Mouse (Mus musculus): ENCODE results near the gene Magix. TPM values are rescaled to one million over a fixed set of nuclear protein-coding genes. Genes with fewer than 3 reads are reported as not detected.

The Magix gene
- polyA plus RNA-seq, 2 experiments = 0.55 to 0.87 TPM

- H3K4me1 ChIP-seq (ENCODE audit: control insufficient read depth, insufficient read depth, low read length) = no peaks in the 10 kb centered on the region
- no peak overlapping the region for H3K4me2 ChIP-seq (replicated peaks; ENCODE audit: low read depth, low read length, severe bottlenecking)
- no peak for TF ChIP-seq POLR2A (IDR thresholded peaks at IDR 0.05; ENCODE audit: borderline replicate concordance, extremely low read depth, insufficient read depth, insufficient read length)
- H3K4me3 ChIP-seq (replicated peaks; ENCODE audit: low read length) = no peak overlapping the region
- H3K27ac ChIP-seq (replicated peaks; ENCODE audit: low read depth, low read length) = no peak overlapping the region
- ATAC-seq (ENCODE audit: low FRiP score, low read depth) = no peak
- H3K9me3 ChIP-seq (ENCODE audit: control insufficient read depth, low read length) = no peaks in the 10 kb centered on the region
- 62% methylated on average over 3 of the region's 3 CpGs for WGBS
- H3K9ac ChIP-seq (ENCODE audit: low read depth, low read length, severe bottlenecking) = no peak overlapping the region
- H3K36me3 ChIP-seq (ENCODE audit: control insufficient read depth, insufficient read depth, low read length) = no peaks in the 10 kb centered on the region
- no peaks in the 10 kb centered on the region for H3K27me3 ChIP-seq (ENCODE audit: control insufficient read depth, insufficient read depth, low read length)
- no peak for DNase-seq (ENCODE audit: low spot score)
These were observed 46.0 kb downstream of the Magix start for GRCm38 (mm10) chrX:7635101-7635500.

GRCm38 (mm10) chrX:7632560-7632959 lies 48.5 kb downstream of the Magix start:
- WGBS = 87% methylated on average over 6 of the region's 6 CpGs
- TF ChIP-seq POLR2A (IDR thresholded peaks at IDR 0.05; ENCODE audit: borderline replicate concordance, extremely low read depth, insufficient read depth, insufficient read length) = no peak
- no peaks in the 10 kb centered on the region for H3K27me3 ChIP-seq (ENCODE audit: control insufficient read depth, insufficient read depth, low read length)
- DNase-seq (ENCODE audit: low spot score) (no peak), ATAC-seq (ENCODE audit: low FRiP score, low read depth) (no peak)
- H3K4me3 ChIP-seq (replicated peaks; ENCODE audit: low read length) = no peak overlapping the region
- no peaks in the 10 kb centered on the region for H3K36me3 ChIP-seq (ENCODE audit: control insufficient read depth, insufficient read depth, low read length)
- no peak overlapping the region for H3K4me2 ChIP-seq (replicated peaks; ENCODE audit: low read depth, low read length, severe bottlenecking)
- H3K9ac ChIP-seq (ENCODE audit: low read depth, low read length, severe bottlenecking) = no peak overlapping the region
- no peaks in the 10 kb centered on the region for H3K4me1 ChIP-seq (ENCODE audit: control insufficient read depth, insufficient read depth, low read length)
- no peak overlapping the region for H3K27ac ChIP-seq (replicated peaks; ENCODE audit: low read depth, low read length)
- H3K9me3 ChIP-seq (ENCODE audit: control insufficient read depth, low read length) = no peaks in the 10 kb centered on the region

Other genes with a start within 250 kb of the Magix start
- 0.03 and 0.04 TPM in 2 replicates for gene Foxp3, start 107.6 kb downstream of the Magix start, polyA plus RNA-seq (2012; rRNA removed)
- gene Foxp3, start 107.6 kb downstream of the Magix start, polyA plus RNA-seq (2014; fragmentation: Nextera tagmentation; extraction: Ambion mirVana) = not detected in 2 replicates
- gene Ppp1r3f, start 107.0 kb downstream of the Magix start, polyA plus RNA-seq (2012; rRNA removed) = 6.0 and 6.4 TPM in 2 replicates
- 1.4 and 1.5 TPM in 2 replicates for gene Ppp1r3f, start 107.0 kb downstream of the Magix start, polyA plus RNA-seq (2014; fragmentation: Nextera tagmentation; extraction: Ambion mirVana)
- gene Ccdc22, start 75.7 kb downstream of the Magix start, polyA plus RNA-seq (2012; rRNA removed) = 23.5 and 26.8 TPM in 2 replicates
- 27.1 and 27.2 TPM in 2 replicates for gene Ccdc22, start 75.7 kb downstream of the Magix start, polyA plus RNA-seq (2014; fragmentation: Nextera tagmentation; extraction: Ambion mirVana)
- gene Cacna1f, start 74.2 kb downstream of the Magix start, polyA plus RNA-seq (2012; rRNA removed) = 0.04 TPM in 1 of 2 replicates, not detected in the other
- gene Cacna1f, start 74.2 kb downstream of the Magix start, polyA plus RNA-seq (2014; fragmentation: Nextera tagmentation; extraction: Ambion mirVana) = 0.04 TPM in 2 replicates
- gene Syp, start 42.8 kb downstream of the Magix start, polyA plus RNA-seq (2012; rRNA removed) = 2.0 and 2.1 TPM in 2 replicates
- 0.51 and 0.72 TPM in 2 replicates for gene Syp, start 42.8 kb downstream of the Magix start, polyA plus RNA-seq (2014; fragmentation: Nextera tagmentation; extraction: Ambion mirVana)
- gene Prickle3, start 24.0 kb downstream of the Magix start, polyA plus RNA-seq (2012; rRNA removed) = 23.4 and 27.5 TPM in 2 replicates
- 9.5 and 13.8 TPM in 2 replicates for gene Prickle3, start 24.0 kb downstream of the Magix start, polyA plus RNA-seq (2014; fragmentation: Nextera tagmentation; extraction: Ambion mirVana)
- gene Plp2, start 9.9 kb downstream of the Magix start, polyA plus RNA-seq (2012; rRNA removed) = 196 and 259 TPM in 2 replicates
- gene Plp2, start 9.9 kb downstream of the Magix start, polyA plus RNA-seq (2014; fragmentation: Nextera tagmentation; extraction: Ambion mirVana) = 190 and 201 TPM in 2 replicates
- gene Gpkow, start 15.9 kb upstream of the Magix start, polyA plus RNA-seq (2012; rRNA removed) = 20.5 and 28.9 TPM in 2 replicates
- 37.8 and 43.9 TPM in 2 replicates for gene Gpkow, start 15.9 kb upstream of the Magix start, polyA plus RNA-seq (2014; fragmentation: Nextera tagmentation; extraction: Ambion mirVana)
- gene Wdr45, start 33.1 kb upstream of the Magix start, polyA plus RNA-seq (2012; rRNA removed) = 48.6 and 56.5 TPM in 2 replicates
- 20.4 and 25.3 TPM in 2 replicates for gene Wdr45, start 33.1 kb upstream of the Magix start, polyA plus RNA-seq (2014; fragmentation: Nextera tagmentation; extraction: Ambion mirVana)
- 0.50 and 0.85 TPM in 2 replicates for gene Gm45208, start 41.0 kb upstream of the Magix start, polyA plus RNA-seq (2012; rRNA removed)
- gene Gm45208, start 41.0 kb upstream of the Magix start, polyA plus RNA-seq (2014; fragmentation: Nextera tagmentation; extraction: Ambion mirVana) = 0.43 and 0.48 TPM in 2 replicates
- 83.7 and 91.1 TPM in 2 replicates for gene Praf2, start 47.2 kb upstream of the Magix start, polyA plus RNA-seq (2012; rRNA removed)
- 89.4 and 92.0 TPM in 2 replicates for gene Praf2, start 47.2 kb upstream of the Magix start, polyA plus RNA-seq (2014; fragmentation: Nextera tagmentation; extraction: Ambion mirVana)
- gene Ccdc120, start 69.7 kb upstream of the Magix start, polyA plus RNA-seq (2012; rRNA removed) = 25.7 and 38.6 TPM in 2 replicates
- 14.9 and 16.0 TPM in 2 replicates for gene Ccdc120, start 69.7 kb upstream of the Magix start, polyA plus RNA-seq (2014; fragmentation: Nextera tagmentation; extraction: Ambion mirVana)
- 24.4 and 25.3 TPM in 2 replicates for gene Tfe3, start 81.3 kb upstream of the Magix start, polyA plus RNA-seq (2012; rRNA removed)
- 22.1 and 22.2 TPM in 2 replicates for gene Tfe3, start 81.3 kb upstream of the Magix start, polyA plus RNA-seq (2014; fragmentation: Nextera tagmentation; extraction: Ambion mirVana)
- 60.2 and 63.0 TPM in 2 replicates for gene Gripap1, start 108.5 kb upstream of the Magix start, polyA plus RNA-seq (2012; rRNA removed)
- 31.9 and 32.9 TPM in 2 replicates for gene Gripap1, start 108.5 kb upstream of the Magix start, polyA plus RNA-seq (2014; fragmentation: Nextera tagmentation; extraction: Ambion mirVana)
- 4.1 and 5.7 TPM in 2 replicates for gene Kcnd1, start 141.0 kb upstream of the Magix start, polyA plus RNA-seq (2012; rRNA removed)
- 1.7 and 2.2 TPM in 2 replicates for gene Kcnd1, start 141.0 kb upstream of the Magix start, polyA plus RNA-seq (2014; fragmentation: Nextera tagmentation; extraction: Ambion mirVana)
- gene Otud5, start 160.1 kb upstream of the Magix start, polyA plus RNA-seq (2012; rRNA removed) = 71.3 and 76.3 TPM in 2 replicates
- gene Otud5, start 160.1 kb upstream of the Magix start, polyA plus RNA-seq (2014; fragmentation: Nextera tagmentation; extraction: Ambion mirVana) = 38.3 and 38.7 TPM in 2 replicates
- 9.3 and 11.8 TPM in 2 replicates for gene Pim2, start 197.0 kb upstream of the Magix start, polyA plus RNA-seq (2012; rRNA removed)
- 4.2 and 4.6 TPM in 2 replicates for gene Pim2, start 197.0 kb upstream of the Magix start, polyA plus RNA-seq (2014; fragmentation: Nextera tagmentation; extraction: Ambion mirVana)
- 74.0 and 119 TPM in 2 replicates for gene Slc35a2, start 202.8 kb upstream of the Magix start, polyA plus RNA-seq (2012; rRNA removed)
- gene Slc35a2, start 202.8 kb upstream of the Magix start, polyA plus RNA-seq (2014; fragmentation: Nextera tagmentation; extraction: Ambion mirVana) = 29.1 and 30.0 TPM in 2 replicates
- gene Pqbp1, start 218.0 kb upstream of the Magix start, polyA plus RNA-seq (2012; rRNA removed) = 106 and 138 TPM in 2 replicates
- 93.0 and 105 TPM in 2 replicates for gene Pqbp1, start 218.0 kb upstream of the Magix start, polyA plus RNA-seq (2014; fragmentation: Nextera tagmentation; extraction: Ambion mirVana)
- 50.1 and 57.8 TPM in 2 replicates for gene Timm17b, start 218.1 kb upstream of the Magix start, polyA plus RNA-seq (2012; rRNA removed)
- gene Timm17b, start 218.1 kb upstream of the Magix start, polyA plus RNA-seq (2014; fragmentation: Nextera tagmentation; extraction: Ambion mirVana) = 187 and 196 TPM in 2 replicates
- not detected in 2 replicates for gene Gm10491, start 226.6 kb upstream of the Magix start, polyA plus RNA-seq (2012; rRNA removed)
- not detected in 2 replicates for gene Gm10491, start 226.6 kb upstream of the Magix start, polyA plus RNA-seq (2014; fragmentation: Nextera tagmentation; extraction: Ambion mirVana)
- gene Gm10490, start 228.3 kb upstream of the Magix start, polyA plus RNA-seq (2012; rRNA removed) = not detected in 2 replicates
- gene Gm10490, start 228.3 kb upstream of the Magix start, polyA plus RNA-seq (2014; fragmentation: Nextera tagmentation; extraction: Ambion mirVana) = not detected in 2 replicates
- gene Pcsk1n, start 238.6 kb upstream of the Magix start, polyA plus RNA-seq (2012; rRNA removed) = 0.93 and 0.95 TPM in 2 replicates
- gene Pcsk1n, start 238.6 kb upstream of the Magix start, polyA plus RNA-seq (2014; fragmentation: Nextera tagmentation; extraction: Ambion mirVana) = 0.67 and 1.3 TPM in 2 replicates
- gene Eras, start 247.4 kb upstream of the Magix start, polyA plus RNA-seq (2012; rRNA removed) = 0.05 and 0.10 TPM in 2 replicates
- gene Eras, start 247.4 kb upstream of the Magix start, polyA plus RNA-seq (2014; fragmentation: Nextera tagmentation; extraction: Ambion mirVana) = not detected in 2 replicates